Mouse (Mus musculus): ENCODE measurements around the gene Lgi1. TPM values are rescaled to one million over a fixed set of nuclear protein-coding genes. Genes with fewer than 3 reads are reported as not detected.

Lgi1 gene
- polyA plus RNA-seq, 3 experiments from 2014 or later = 0.30 TPM; not detected in 2

GRCm38 (mm10) chr19:38328010-38328409 lies 63.7 kb downstream of the Lgi1 start:
- no peak for ATAC-seq

- no peak for ATAC-seq
Measured at GRCm38 (mm10) chr19:38329257-38329656, 64.9 kb downstream of the Lgi1 start.

GRCm38 (mm10) chr19:38331072-38331471 lies 66.7 kb downstream of the Lgi1 start:
- no peak for ATAC-seq

- no peak for ATAC-seq
Measured at GRCm38 (mm10) chr19:38332245-38332644, 67.9 kb downstream of the Lgi1 start.

GRCm38 (mm10) chr19:38332820-38333219 lies 68.5 kb downstream of the Lgi1 start:
- ATAC-seq = no peak

GRCm38 (mm10) chr19:38336553-38336952 lies 72.2 kb downstream of the Lgi1 start:
- ATAC-seq = no peak

GRCm38 (mm10) chr19:38337332-38337731 lies 73.0 kb downstream of the Lgi1 start:
- no peak for ATAC-seq

- ATAC-seq = no peak
Measured at GRCm38 (mm10) chr19:38339734-38340133, 75.4 kb downstream of the Lgi1 start.

- ATAC-seq = no peak
Measured at GRCm38 (mm10) chr19:38343246-38343645, 78.9 kb downstream of the Lgi1 start.

- no peak for ATAC-seq
Measured at GRCm38 (mm10) chr19:38348271-38349012, 84.1 kb downstream of the Lgi1 start.

GRCm38 (mm10) chr19:38349013-38349341 lies 84.6 kb downstream of the Lgi1 start:
- ATAC-seq = no peak

GRCm38 (mm10) chr19:38351202-38351601 lies 86.9 kb downstream of the Lgi1 start:
- ATAC-seq = no peak

- no peak for ATAC-seq
Measured at GRCm38 (mm10) chr19:38351728-38352127, 87.4 kb downstream of the Lgi1 start.

- ATAC-seq = peak; percentile 63
Measured at GRCm38 (mm10) chr19:38352495-38353130, 88.3 kb downstream of the Lgi1 start.

GRCm38 (mm10) chr19:38354279-38354678 lies 89.9 kb downstream of the Lgi1 start:
- ATAC-seq = no peak

- no peak for ATAC-seq
Measured at GRCm38 (mm10) chr19:38354819-38355360, 90.6 kb downstream of the Lgi1 start.

- no peak for ATAC-seq
Measured at GRCm38 (mm10) chr19:38356211-38356828, 92.0 kb downstream of the Lgi1 start.

GRCm38 (mm10) chr19:38357956-38358623 lies 93.8 kb downstream of the Lgi1 start:
- ATAC-seq = no peak

- ATAC-seq = peak; percentile 43
Measured at GRCm38 (mm10) chr19:38359287-38359686, 95.0 kb downstream of the Lgi1 start.
